Comparison of ENCODE assay signal across 14 mouse cellular contexts in genomic region chr11:88401333-88401732, GRCm38 (mm10).
DNase-seq lines count a peak whose midpoint lies in the region; ATAC-seq lines count a peak whose summit lies in the region.
"Had no signal": no experiment of that assay in that cellular context is flagged by ENCODE, and none has a peak within 500 bp of the region (broad histone marks: within the 10 kb centered on the region; RNA-seq: fewer than 3 reads in every experiment).

No protein-coding gene starts in this region.

- no peak for DNase-seq in heart, postnatal 10 days
- DNase-seq in retina, postnatal 1 day: peak; percentile 54
- DNase-seq in retina, embryonic 14.5 days (ENCODE audit: low spot score): no peak
- DNase-seq in hindbrain, embryonic 14.5 days (ENCODE audit: low spot score): no peak
- DNase-seq in embryo, embryonic 10 days (ENCODE audit: low spot score): no peak
- no peak for DNase-seq in kidney, postnatal 14 days
- DNase-seq: cerebellum, adult 8-10 months; kidney, adult 2 months; liver had no signal

- H3K4me3 ChIP-seq in heart, embryonic 11.5 days (ENCODE audit: low read depth, low read length): no peak overlapping the region
- no peak overlapping the region for H3K4me3 ChIP-seq in hindbrain, embryonic 14.5 days (replicated peaks; ENCODE audit: low read length)
- no peak overlapping the region for H3K4me3 ChIP-seq in neural tube, embryonic 13.5 days
- H3K4me3 ChIP-seq: embryonic facial prominence, embryonic 12.5 days; layer of hippocampus, adult 2 months; lung, embryonic 15.5 days had no signal

- no peaks in the 10 kb centered on the region for H3K9me3 ChIP-seq in heart, embryonic 11.5 days (replicated peaks; ENCODE audit: control insufficient read depth, low read length)
- no peaks in the 10 kb centered on the region for H3K9me3 ChIP-seq in hindbrain, embryonic 14.5 days (ENCODE audit: control insufficient read depth, low read length)
- H3K9me3 ChIP-seq in neural tube, embryonic 13.5 days: no peaks in the 10 kb centered on the region
- H3K9me3 ChIP-seq: embryonic facial prominence, embryonic 12.5 days; lung, embryonic 15.5 days had no signal

- intact Hi-C loops in heart, postnatal 10 days (cut with DNase I): no loop called here

- H3K27ac ChIP-seq in heart, embryonic 11.5 days (ENCODE audit: low read depth, low read length): 0 out of 2 replicates have a peak overlapping the region, but pooled peaks have one; percentile 0
- peak overlapping the region; percentile 85 for H3K27ac ChIP-seq in hindbrain, embryonic 14.5 days
- H3K27ac ChIP-seq in neural tube, embryonic 13.5 days (replicated peaks): peak overlapping the region; percentile 90
- H3K27ac ChIP-seq: layer of hippocampus, adult 2 months; lung, embryonic 15.5 days had no signal

- no peaks in the 10 kb centered on the region for H3K36me3 ChIP-seq in heart, embryonic 11.5 days (ENCODE audit: control insufficient read depth, insufficient read depth, low read length)
- no peaks in the 10 kb centered on the region; the same call in 1 of the 2 replicates for H3K36me3 ChIP-seq in hindbrain, embryonic 14.5 days (replicated peaks; ENCODE audit: control insufficient read depth, insufficient read depth)
- H3K36me3 ChIP-seq in neural tube, embryonic 13.5 days: no peaks in the 10 kb centered on the region
- H3K36me3 ChIP-seq: embryonic facial prominence, embryonic 12.5 days; lung, embryonic 15.5 days had no signal

- H3K9ac ChIP-seq in heart, embryonic 11.5 days (ENCODE audit: low read depth, low read length): peak overlapping the region; percentile 39; the same call in 1 of the 2 replicates
- H3K9ac ChIP-seq in hindbrain, embryonic 14.5 days: no peak overlapping the region
- H3K9ac ChIP-seq in neural tube, embryonic 13.5 days: no peak overlapping the region
- H3K9ac ChIP-seq: embryonic facial prominence, embryonic 12.5 days; lung, embryonic 15.5 days had no signal

- peaks cover 65% of the 10 kb centered on the region for H3K4me1 ChIP-seq in heart, embryonic 11.5 days (ENCODE audit: control insufficient read depth, insufficient read depth, low read length)
- H3K4me1 ChIP-seq in hindbrain, embryonic 14.5 days (replicated peaks; ENCODE audit: control insufficient read depth, insufficient read depth, low read length): peaks cover 79% of the 10 kb centered on the region
- peaks cover 71% of the 10 kb centered on the region for H3K4me1 ChIP-seq in neural tube, embryonic 13.5 days (replicated peaks)

- no peak for ATAC-seq in heart, embryonic 11.5 days (replicated peaks; ENCODE audit: insufficient number of reproducible peaks, low FRiP score, low TSS enrichment)
- ATAC-seq in hindbrain, embryonic 14.5 days (ENCODE audit: low FRiP score): peak; percentile 10; the same call in 1 of the 2 replicates
- ATAC-seq in neural tube, embryonic 13.5 days (ENCODE audit: low read depth): no peak

- no peak overlapping the region for H3K4me2 ChIP-seq in heart, embryonic 11.5 days
- H3K4me2 ChIP-seq in hindbrain, embryonic 14.5 days (replicated peaks): no peak overlapping the region
- no peak overlapping the region for H3K4me2 ChIP-seq in neural tube, embryonic 13.5 days
- H3K4me2 ChIP-seq: embryonic facial prominence, embryonic 12.5 days; lung, embryonic 15.5 days had no signal

- 82% methylated on average over 6 of the region's 6 CpGs for WGBS in heart, embryonic 11.5 days (ENCODE audit: insufficient replicate concordance)
- WGBS in hindbrain, embryonic 14.5 days: 40% methylated on average over 6 of the region's 6 CpGs
- WGBS in neural tube, embryonic 13.5 days: 35% methylated on average over 6 of the region's 6 CpGs

- no peaks in the 10 kb centered on the region for H3K27me3 ChIP-seq in heart, embryonic 11.5 days (ENCODE audit: control insufficient read depth, insufficient read depth, low read length)
- H3K27me3 ChIP-seq in hindbrain, embryonic 14.5 days (ENCODE audit: control insufficient read depth, insufficient read depth, low read length): no peaks in the 10 kb centered on the region
- no peaks in the 10 kb centered on the region for H3K27me3 ChIP-seq in neural tube, embryonic 13.5 days
- H3K27me3 ChIP-seq: embryonic facial prominence, embryonic 12.5 days; lung, embryonic 15.5 days had no signal

Comparison
In these comparisons a context has a peak if more than half of its experiments do, and no peak if none do; other contexts are left out.
1. H3K27ac ChIP-seq: peak in every context shown above with its lines; median percentile 90 in neural tube, embryonic 13.5 days; 85 in hindbrain, embryonic 14.5 days; 0 in heart, embryonic 11.5 days.